Mouse (Mus musculus): Measurements from ENCODE around the gene Hoxd4. TPM values are rescaled to one million over a fixed set of nuclear protein-coding genes. Genes with fewer than 3 reads are reported as not detected.

The Hoxd4 gene
- polyA plus RNA-seq, 1 experiment from 2014 or later = 4.4 TPM

GRCm38 (mm10) chr2:74704999-74705466, 6.7 kb upstream of the Hoxd4 start:
- WGBS = 1% methylated on average over 19 of the region's 66 CpGs
- peak overlapping the region; percentile 81 for H3K4me2 ChIP-seq (ENCODE audit: low read length)
- H3K27me3 ChIP-seq (ENCODE audit: insufficient read depth, low read length) = no peaks in the 10 kb centered on the region
- ATAC-seq (replicated peaks; ENCODE audit: low FRiP score, low read depth) (peak; percentile 40), DNase-seq (ENCODE audit: low spot score) (peak; percentile 44)
- H3K4me1 ChIP-seq (replicated peaks; ENCODE audit: insufficient read depth, low read length) = peaks cover 19% of the 10 kb centered on the region
- peak overlapping the region; percentile 89 for H3K4me3 ChIP-seq (replicated peaks; ENCODE audit: low read depth, low read length)
- peak overlapping the region; percentile 100 for H3K9ac ChIP-seq (ENCODE audit: low read depth, low read length)
- H3K9me3 ChIP-seq (replicated peaks; ENCODE audit: low read length) = no peaks in the 10 kb centered on the region
- H3K27ac ChIP-seq = peak overlapping the region; percentile 100
- TF ChIP-seq CTCF (IDR thresholded peaks at IDR 0.05; ENCODE audit: low read depth) = no peak
- H3K36me3 ChIP-seq (ENCODE audit: insufficient read depth, low read length) = no peaks in the 10 kb centered on the region

GRCm38 (mm10) chr2:74705467-74706089, 6.2 kb upstream of the Hoxd4 start:
- H3K36me3 ChIP-seq (ENCODE audit: insufficient read depth, low read length) = no peaks in the 10 kb centered on the region
- peak overlapping the region; percentile 100 for H3K27ac ChIP-seq
- WGBS = under 1% methylated on average over 63 of the region's 85 CpGs
- peak; percentile 88 for DNase-seq (ENCODE audit: low spot score)
- ATAC-seq (replicated peaks; ENCODE audit: low FRiP score, low read depth) = peak; percentile 14; the same call in 1 of the 2 replicates
- H3K9me3 ChIP-seq (replicated peaks; ENCODE audit: low read length) = no peaks in the 10 kb centered on the region
- TF ChIP-seq CTCF (IDR thresholded peaks at IDR 0.05; ENCODE audit: low read depth) = no peak
- H3K4me1 ChIP-seq (replicated peaks; ENCODE audit: insufficient read depth, low read length) = peaks cover 14% of the 10 kb centered on the region; the same call in 1 of the 2 replicates
- H3K4me3 ChIP-seq (replicated peaks; ENCODE audit: low read depth, low read length) = peak overlapping the region; percentile 89
- H3K27me3 ChIP-seq (ENCODE audit: insufficient read depth, low read length) = no peaks in the 10 kb centered on the region
- H3K9ac ChIP-seq (ENCODE audit: low read depth, low read length) = peak overlapping the region; percentile 100
- peak overlapping the region; percentile 81 for H3K4me2 ChIP-seq (ENCODE audit: low read length)

- Histone ChIP-seq H3K4me3 (replicated peaks; ENCODE audit: low read depth, low read length) (peak overlapping the region; percentile 89), H3K9me3 (replicated peaks; ENCODE audit: low read length) (no peaks in the 10 kb centered on the region), H3K4me2 (ENCODE audit: low read length) (peak overlapping the region; percentile 81), H3K27me3 (ENCODE audit: insufficient read depth, low read length) (no peaks in the 10 kb centered on the region), H3K9ac (ENCODE audit: low read depth, low read length) (peak overlapping the region; percentile 100), H3K27ac (peak overlapping the region; percentile 100), H3K4me1 (replicated peaks; ENCODE audit: insufficient read depth, low read length) (peaks cover 11% of the 10 kb centered on the region; the same call in 1 of the 2 replicates), H3K36me3 (ENCODE audit: insufficient read depth, low read length) (no peaks in the 10 kb centered on the region)
- ATAC-seq (replicated peaks; ENCODE audit: low FRiP score, low read depth) (no peak), DNase-seq (ENCODE audit: low spot score) (no peak)
- TF ChIP-seq CTCF (IDR thresholded peaks at IDR 0.05; ENCODE audit: low read depth) = no peak
- WGBS = 4% methylated on average over 13 of the region's 13 CpGs
These were observed 5.3 kb upstream of the Hoxd4 start for GRCm38 (mm10) chr2:74706393-74706960.

GRCm38 (mm10) chr2:74707599-74707998, 4.1 kb upstream of the Hoxd4 start:
- peaks cover 11% of the 10 kb centered on the region; the same call in 1 of the 2 replicates for H3K4me1 ChIP-seq (replicated peaks; ENCODE audit: insufficient read depth, low read length)
- no peak for TF ChIP-seq CTCF (IDR thresholded peaks at IDR 0.05; ENCODE audit: low read depth)
- ATAC-seq (replicated peaks; ENCODE audit: low FRiP score, low read depth) (no peak), DNase-seq (ENCODE audit: low spot score) (no peak)
- peak overlapping the region; percentile 81 for H3K4me2 ChIP-seq (ENCODE audit: low read length)
- H3K27ac ChIP-seq = peak overlapping the region; percentile 70
- H3K9me3 ChIP-seq (replicated peaks; ENCODE audit: low read length) = no peaks in the 10 kb centered on the region
- WGBS = 14% methylated on average over 7 of the region's 7 CpGs
- H3K27me3 ChIP-seq (ENCODE audit: insufficient read depth, low read length) = no peaks in the 10 kb centered on the region
- peak overlapping the region; percentile 66 for H3K9ac ChIP-seq (ENCODE audit: low read depth, low read length)
- H3K4me3 ChIP-seq (replicated peaks; ENCODE audit: low read depth, low read length) = peak overlapping the region; percentile 89
- no peaks in the 10 kb centered on the region for H3K36me3 ChIP-seq (ENCODE audit: insufficient read depth, low read length)

- no peak for TF ChIP-seq CTCF (IDR thresholded peaks at IDR 0.05; ENCODE audit: low read depth)
- WGBS = 30% methylated on average over 4 of the region's 4 CpGs
- Histone ChIP-seq H3K27me3 (ENCODE audit: insufficient read depth, low read length) (no peaks in the 10 kb centered on the region), H3K36me3 (ENCODE audit: insufficient read depth, low read length) (no peaks in the 10 kb centered on the region), H3K4me1 (replicated peaks; ENCODE audit: insufficient read depth, low read length) (peaks cover 9% of the 10 kb centered on the region; the same call in 1 of the 2 replicates), H3K4me2 (ENCODE audit: low read length) (peak overlapping the region; percentile 81), H3K9ac (ENCODE audit: low read depth, low read length) (peak overlapping the region; percentile 66), H3K9me3 (replicated peaks; ENCODE audit: low read length) (no peaks in the 10 kb centered on the region), H3K4me3 (replicated peaks; ENCODE audit: low read depth, low read length) (peak overlapping the region; percentile 13; the same call in 1 of the 2 replicates), H3K27ac (peak overlapping the region; percentile 66)
- no peak for ATAC-seq (replicated peaks; ENCODE audit: low FRiP score, low read depth)
- DNase-seq (ENCODE audit: low spot score) = peak; percentile 32
These were observed 3.1 kb upstream of the Hoxd4 start for GRCm38 (mm10) chr2:74708676-74709075.
